Mouse (Mus musculus): ENCODE measurements around the gene Folr1. TPM values are rescaled to one million over a fixed set of nuclear protein-coding genes. Genes with fewer than 3 reads are reported as not detected.

Folr1 gene
- polyA plus RNA-seq, 2 experiments from 2014 or later: not detected

- ATAC-seq: no peak
Observed at GRCm38 (mm10) chr7:101868241-101869162, 2.1 kb downstream of the Folr1 start.

DNA sequence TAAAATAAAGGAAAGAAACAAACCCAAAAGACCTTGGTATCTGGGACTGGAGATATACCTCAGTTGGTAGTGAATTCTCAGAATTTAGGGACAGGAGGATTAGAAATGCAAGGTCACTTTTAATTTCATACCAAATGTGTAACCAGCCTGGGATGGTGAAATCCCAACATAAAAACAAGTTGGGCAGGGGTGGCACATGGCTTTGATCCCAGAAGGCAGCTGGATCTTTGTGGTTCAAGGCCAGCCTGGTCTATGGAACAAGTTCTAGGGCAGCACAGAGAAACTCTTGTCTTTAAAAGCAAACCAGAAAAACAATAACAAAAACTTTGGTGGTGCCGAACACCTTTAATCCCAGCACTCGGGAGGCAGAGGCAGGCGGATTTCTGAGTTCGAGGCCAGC, 3.1 kb downstream of the Folr1 start:
- no peak for ATAC-seq

GRCm38 (mm10) chr7:101866491-101867265, 3.9 kb downstream of the Folr1 start:
- ATAC-seq: no peak

DNA sequence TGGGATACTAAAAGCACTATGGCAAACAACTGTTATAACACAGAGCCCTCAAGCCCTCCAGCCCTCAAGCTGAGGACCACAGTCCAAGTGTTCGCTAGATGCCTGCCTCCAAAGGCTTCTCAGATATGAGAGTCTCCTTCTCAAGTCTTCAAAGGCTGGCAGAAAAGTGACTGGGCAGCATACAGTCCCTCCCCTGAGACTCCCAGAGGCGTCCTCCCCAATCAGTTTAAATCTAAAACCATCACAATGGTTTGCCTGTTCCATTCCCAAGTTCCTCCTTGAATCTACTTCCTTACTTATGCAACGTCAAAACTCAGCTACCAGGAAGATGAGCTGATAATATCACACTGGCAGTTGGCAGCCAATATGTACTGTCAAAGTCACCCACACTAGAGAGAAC, 7.2 kb downstream of the Folr1 start, which contains the start of gene Anapc15:
Gene Anapc15, plus strand, starts transcription at position 301 of the 400 bp plus-strand sequence.
- no peak for ATAC-seq

DNA sequence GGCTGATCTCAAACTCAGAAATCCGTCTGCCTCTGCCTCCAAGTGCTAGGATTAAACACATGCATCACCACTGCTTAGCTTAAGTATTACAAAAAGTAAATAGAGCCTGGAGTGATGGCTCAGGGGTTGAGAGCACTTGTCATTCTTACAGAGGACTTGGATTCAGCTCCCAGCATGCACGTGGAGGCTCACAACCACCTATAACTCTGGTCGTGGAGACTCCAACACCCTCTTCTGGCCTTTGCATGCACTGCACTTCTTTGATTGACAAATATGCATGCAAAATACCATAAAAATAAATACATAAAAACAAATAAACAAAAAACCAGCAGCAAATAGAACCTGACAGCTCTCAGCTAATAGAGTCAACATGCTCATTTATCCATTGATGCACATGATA, 8.3 kb downstream of the Folr1 start:
- ATAC-seq: no peak

- ATAC-seq: no peak
Observed at GRCm38 (mm10) chr7:101860978-101861377, 9.6 kb downstream of the Folr1 start.

DNA sequence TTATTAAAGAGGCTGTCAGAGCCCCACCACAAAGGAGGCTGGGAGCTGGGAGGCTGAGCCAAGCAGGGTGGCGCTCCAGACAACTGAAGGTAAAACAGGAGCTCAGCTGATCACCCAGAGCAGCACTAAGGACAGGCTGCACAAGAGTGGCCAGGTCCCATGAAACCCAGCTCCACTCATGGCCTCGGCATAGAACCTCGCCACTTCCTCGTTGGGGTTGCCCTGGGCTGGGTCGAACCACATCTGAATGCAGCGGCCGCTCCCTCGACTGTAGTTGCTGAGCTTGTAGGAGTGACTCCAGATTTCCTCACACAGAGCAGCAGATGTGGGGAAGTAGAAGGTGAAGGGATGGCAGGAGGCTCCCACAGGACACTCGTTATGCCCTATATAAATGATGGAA, 12.2 kb downstream of the Folr1 start:
- ATAC-seq: no peak

DNA sequence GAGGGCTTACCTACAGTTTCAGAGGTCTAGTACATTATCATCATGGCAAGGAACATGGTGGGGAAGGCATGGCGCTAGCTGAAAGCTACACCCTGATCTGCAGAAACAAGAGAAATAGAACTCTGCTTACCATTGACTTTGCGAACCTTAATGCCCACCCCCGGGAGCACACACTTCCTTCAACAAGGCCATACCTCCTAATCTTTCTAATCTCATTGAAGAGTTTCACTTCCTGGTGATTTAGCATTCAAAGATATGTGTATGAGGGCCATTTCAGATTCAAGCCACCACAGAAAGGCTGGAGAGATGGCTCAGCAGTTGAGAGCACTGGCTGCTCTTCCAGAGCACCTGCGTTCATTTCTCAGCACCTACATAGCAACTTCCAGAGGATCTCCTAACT, 13.5 kb downstream of the Folr1 start, which contains the start of gene Folr2:
Gene Folr2, minus strand, starts transcription at position 101 of the 400 bp plus-strand sequence.
- no peak for ATAC-seq

GRCm38 (mm10) chr7:101853816-101854215, 16.8 kb downstream of the Folr1 start:
- no peak for ATAC-seq

- no peak for ATAC-seq
Observed at GRCm38 (mm10) chr7:101852846-101853245, 17.7 kb downstream of the Folr1 start.

DNA sequence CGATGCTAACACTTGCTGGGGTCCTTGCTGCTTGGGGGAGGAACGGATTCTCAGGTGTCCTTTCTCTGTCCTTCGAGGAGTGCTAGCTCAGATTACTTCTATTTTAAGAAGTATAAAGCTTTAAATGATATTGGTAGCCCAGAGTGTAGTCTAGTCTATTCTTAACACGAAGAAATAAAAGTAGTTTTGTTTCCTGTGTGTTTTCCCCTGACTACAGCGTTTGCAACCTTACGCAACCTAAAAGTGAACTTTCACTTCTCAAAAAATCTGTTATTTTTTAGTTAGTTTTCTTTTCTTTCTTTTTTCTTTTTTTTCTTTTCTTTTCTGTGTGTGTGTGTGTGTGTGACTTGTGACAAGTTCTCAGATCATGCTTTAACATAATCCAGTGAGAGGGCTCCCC, 18.9 kb downstream of the Folr1 start:
- no peak for ATAC-seq

DNA sequence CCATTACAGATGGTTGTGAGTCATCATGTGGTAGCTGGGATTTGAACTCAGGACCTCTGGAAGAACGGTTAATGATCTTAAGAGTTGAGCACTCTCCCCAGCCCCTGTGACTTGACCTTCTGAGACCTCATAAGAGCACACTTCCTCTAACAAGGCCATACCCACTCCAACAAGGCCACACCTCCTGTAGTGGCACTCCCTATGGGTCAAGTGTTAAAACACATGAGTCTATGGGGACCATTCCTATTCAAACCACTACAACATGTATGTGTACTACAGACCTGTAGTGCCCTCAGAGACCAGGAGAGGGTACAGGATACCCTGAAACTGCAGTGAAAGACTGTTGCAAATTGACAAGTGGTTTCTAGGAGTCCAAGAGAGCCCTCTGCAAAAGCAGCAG, 22.7 kb downstream of the Folr1 start:
- ATAC-seq: no peak

DNA sequence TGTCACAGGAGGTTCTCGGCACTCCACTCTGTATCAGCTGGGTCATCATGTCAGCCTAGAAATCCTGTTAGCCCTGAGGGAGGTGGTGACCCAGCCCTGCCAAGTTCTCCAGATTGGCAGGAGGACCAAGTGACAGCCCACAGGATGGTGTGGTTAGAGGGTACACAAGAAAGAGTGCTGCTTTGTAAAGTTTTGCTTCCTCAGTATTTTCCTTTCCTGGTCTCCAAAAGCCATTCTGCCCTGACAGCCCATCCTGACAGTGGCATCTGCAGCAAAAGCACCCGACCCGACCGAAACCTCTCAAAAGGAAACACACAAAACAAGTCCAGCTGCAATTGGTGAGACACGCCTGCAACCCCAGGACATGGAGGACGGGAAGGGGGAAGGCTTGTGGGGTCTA, 26.4 kb downstream of the Folr1 start:
- no peak for ATAC-seq

GRCm38 (mm10) chr7:101837606-101838471, 32.7 kb downstream of the Folr1 start, which contains the start of gene Inppl1:
Gene Inppl1 (minus strand): TSS chr7:101838229.
- peak; percentile 21 for ATAC-seq

DNA sequence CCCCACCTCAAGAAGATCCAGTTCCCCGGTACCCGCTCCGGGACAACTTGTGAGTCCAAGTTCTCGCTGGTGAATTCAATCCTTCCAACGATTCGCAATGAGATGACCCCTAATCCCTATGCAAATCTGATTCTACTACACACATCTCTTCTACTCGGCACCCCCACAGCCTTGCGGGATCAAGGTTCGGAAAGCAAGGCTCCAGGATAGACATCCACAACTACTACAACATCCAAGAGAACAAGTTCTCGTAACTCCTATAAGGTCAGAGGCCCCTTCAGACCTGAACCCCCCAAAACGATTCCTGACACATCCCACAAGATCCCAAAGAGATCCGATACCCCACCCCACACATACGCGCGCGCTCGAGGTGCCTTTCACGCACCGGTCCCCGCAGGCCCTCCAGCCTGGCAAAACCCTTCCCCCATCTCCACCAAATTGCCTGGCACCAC, 33.4 kb downstream of the Folr1 start:
- peak; percentile 7 for ATAC-seq

DNA sequence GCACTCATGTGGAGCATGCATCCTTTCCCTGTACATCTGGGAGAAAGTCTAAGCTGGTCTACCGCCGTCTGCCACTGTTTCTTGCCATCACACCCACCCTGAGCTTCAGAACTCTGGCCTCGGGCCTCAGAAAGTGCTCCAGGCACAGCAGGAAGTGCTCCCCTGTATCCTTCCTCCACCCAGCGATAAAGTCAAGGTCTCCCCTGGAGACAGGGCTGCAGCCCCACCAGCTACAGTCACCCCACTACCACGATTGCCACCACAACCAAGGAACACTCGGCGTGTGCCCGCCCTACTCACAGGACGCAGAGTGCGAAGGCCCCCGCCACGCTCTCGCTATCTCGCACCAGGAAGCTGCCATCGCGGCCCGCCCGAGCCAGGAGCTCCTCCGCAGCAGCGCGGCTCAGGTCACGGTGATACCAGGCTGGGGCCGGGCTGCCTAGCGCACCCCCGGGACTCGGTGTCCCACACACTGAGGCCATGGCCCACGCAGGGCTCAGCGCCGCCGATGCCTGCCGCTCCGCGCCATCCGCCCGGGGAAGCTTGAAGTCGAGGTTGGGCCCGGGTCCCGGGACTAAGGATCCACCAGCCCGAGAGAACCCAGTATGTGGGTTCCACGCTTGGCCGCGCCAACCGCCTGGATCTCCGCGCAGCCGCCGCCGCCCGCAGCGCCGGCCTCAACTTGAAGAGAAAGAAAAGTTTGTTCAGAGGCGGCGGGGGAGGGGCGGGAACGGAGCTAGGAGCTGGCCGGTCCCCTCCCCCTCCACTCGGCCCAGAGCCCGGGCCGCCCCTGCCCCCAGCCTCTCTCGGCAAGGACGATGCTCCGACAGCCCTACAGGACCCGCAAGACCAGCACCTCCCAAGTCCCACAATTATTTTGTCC, 34.1 kb downstream of the Folr1 start:
- peak; percentile 74 for ATAC-seq

DNA sequence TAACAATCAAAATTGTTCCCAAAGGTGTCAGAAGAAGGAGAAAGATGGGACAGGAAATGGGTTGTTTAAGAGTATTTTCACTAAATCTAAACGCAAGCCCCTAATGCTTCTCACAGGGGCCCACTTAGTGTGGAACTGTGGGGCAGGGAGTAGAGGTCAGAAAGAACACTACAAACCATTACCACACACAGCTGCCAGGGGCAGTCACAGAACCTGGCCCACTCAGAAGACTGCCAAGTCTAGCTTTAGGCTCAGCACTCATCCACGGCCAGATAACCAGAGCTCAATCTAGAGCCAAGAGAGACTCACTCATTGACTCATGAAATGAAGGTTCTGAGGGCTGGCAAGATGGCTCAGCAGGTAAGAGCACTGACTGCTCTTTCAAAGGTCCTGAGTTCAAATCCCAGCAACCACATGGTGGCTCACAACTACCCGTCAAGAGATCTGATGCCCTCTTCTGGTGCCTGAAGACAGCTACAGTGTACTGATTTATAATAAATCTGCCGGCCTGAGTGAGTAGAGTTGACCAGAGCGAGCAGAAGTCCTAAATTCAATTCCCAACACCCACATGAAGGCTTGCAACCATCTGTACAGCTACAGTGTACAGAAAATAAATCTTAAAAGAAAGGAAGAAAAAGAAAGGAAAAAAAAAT, 35.0 kb downstream of the Folr1 start:
- no peak for ATAC-seq

- ATAC-seq: no peak
Observed at GRCm38 (mm10) chr7:101834903-101835302, 35.7 kb downstream of the Folr1 start.

GRCm38 (mm10) chr7:101833916-101834584, 36.5 kb downstream of the Folr1 start:
- no peak for ATAC-seq

- no peak for ATAC-seq
Observed at GRCm38 (mm10) chr7:101833352-101833751, 37.2 kb downstream of the Folr1 start.
